Mouse (Mus musculus): ENCODE results near the gene 1110008L16Rik. TPM values are rescaled to one million over a fixed set of nuclear protein-coding genes. Genes with fewer than 3 reads are reported as not detected.
"Not testable (repeated sequence)": the region's sequence is repeated elsewhere in the genome, so short reads cannot be mapped to it uniquely, and the experiment has no call there.

Gene 1110008L16Rik
- polyA plus RNA-seq, 1 experiment from 2014 or later = 13.6 TPM

GRCm38 (mm10) chr12:55385931-55386330 is 86.6 kb downstream of the 1110008L16Rik start:
- ATAC-seq (ENCODE audit: low FRiP score, low read depth) = no peak
- no peaks in the 10 kb centered on the region for H3K9me3 ChIP-seq
- H3K4me1 ChIP-seq = peaks cover 9% of the 10 kb centered on the region
- H3K4me2 ChIP-seq (replicated peaks) = no peak overlapping the region
- WGBS = 14% methylated on average over 6 of the region's 6 CpGs
- H3K36me3 ChIP-seq = no peaks in the 10 kb centered on the region
- H3K27ac ChIP-seq (replicated peaks) = no peak overlapping the region
- no peak overlapping the region for H3K4me3 ChIP-seq
- no peak overlapping the region for H3K9ac ChIP-seq (replicated peaks)
- H3K27me3 ChIP-seq = peaks cover 7% of the 10 kb centered on the region

DNA sequence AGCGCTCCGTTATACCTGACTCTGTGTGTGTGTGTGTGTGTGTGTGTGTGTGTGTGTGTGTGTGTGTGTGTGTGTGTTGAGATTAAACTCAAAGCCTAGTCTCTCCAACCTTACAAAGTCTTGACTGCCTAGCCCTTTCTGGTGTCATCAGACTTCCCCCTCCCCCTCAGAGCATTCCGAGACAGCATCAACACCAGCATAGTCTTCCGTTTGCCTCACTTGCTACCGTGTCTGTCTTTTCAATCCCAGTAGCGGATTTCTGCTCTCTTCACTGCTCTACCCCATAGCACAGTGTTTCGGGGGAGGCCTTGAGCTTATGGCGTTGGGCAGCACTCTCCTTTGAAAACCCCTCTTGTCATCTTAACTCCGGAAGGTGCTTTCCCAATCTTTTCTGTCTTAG is 87.1 kb downstream of the 1110008L16Rik start:
- no peak for ATAC-seq (ENCODE audit: low FRiP score, low read depth)

GRCm38 (mm10) chr12:55387083-55387787 is 87.9 kb downstream of the 1110008L16Rik start:
- 81% methylated on average over 7 of the region's 7 CpGs for WGBS

More for the DNA sequence above, 87.1 kb downstream of the 1110008L16Rik start:
- Histone ChIP-seq H3K9ac (replicated peaks) (no peak overlapping the region), H3K36me3 (no peaks in the 10 kb centered on the region), H3K4me2 (replicated peaks) (no peak overlapping the region), H3K9me3 (no peaks in the 10 kb centered on the region), H3K27me3 (peaks cover 7% of the 10 kb centered on the region), H3K27ac (replicated peaks) (no peak overlapping the region), H3K4me1 (peaks cover 9% of the 10 kb centered on the region), H3K4me3 (no peak overlapping the region)
- WGBS = 53% methylated on average over 9 of the region's 9 CpGs

DNA sequence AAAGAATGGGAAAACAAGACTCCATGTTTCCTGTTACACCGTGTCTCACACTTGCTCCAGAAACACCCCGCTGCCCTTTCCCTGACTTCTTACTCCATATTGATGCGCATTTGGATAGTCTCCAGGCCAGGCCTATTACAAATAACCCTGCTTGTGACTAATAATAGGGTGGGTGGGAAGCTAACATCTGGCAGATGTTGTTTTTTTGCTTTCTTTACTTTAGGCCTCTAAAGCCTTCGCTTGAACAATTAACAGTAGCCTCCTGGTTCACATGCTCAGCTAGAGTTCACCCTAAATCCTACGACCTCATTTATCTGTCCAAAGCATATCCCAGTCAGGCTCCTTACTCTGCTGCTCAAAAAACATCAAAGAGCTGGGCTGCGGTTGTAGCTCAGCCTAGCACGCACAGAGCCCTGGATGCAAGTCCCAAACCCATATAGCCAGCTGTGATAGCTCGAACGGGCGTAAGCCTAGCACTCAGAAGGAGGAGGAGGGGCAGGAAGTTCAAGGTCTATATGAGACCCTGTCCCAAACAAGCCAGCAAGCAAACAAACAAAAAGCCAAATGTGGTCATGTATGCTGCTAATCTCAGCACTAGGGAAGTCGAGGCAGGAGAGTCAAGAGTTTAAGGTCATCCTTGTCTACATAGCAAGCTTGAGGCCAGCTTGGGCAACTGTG is 88.5 kb downstream of the 1110008L16Rik start:
- H3K9me3 ChIP-seq = no peaks in the 10 kb centered on the region
- 65% methylated on average over 11 of the region's 11 CpGs for WGBS
- peaks cover 7% of the 10 kb centered on the region for H3K27me3 ChIP-seq
- H3K4me3 ChIP-seq = no peak overlapping the region
- H3K27ac ChIP-seq (replicated peaks) = no peak overlapping the region
- H3K4me2 ChIP-seq (replicated peaks) = no peak overlapping the region
- ATAC-seq (ENCODE audit: low FRiP score, low read depth) = no peak
- H3K9ac ChIP-seq (replicated peaks) = 0 out of 2 replicates have a peak overlapping the region, but pooled peaks have one; percentile 4
- peaks cover 9% of the 10 kb centered on the region for H3K4me1 ChIP-seq
- no peaks in the 10 kb centered on the region for H3K36me3 ChIP-seq

More at GRCm38 (mm10) chr12:55387083-55387787, 87.9 kb downstream of the 1110008L16Rik start:
- no peak overlapping the region for H3K9ac ChIP-seq (replicated peaks)
- H3K27me3 ChIP-seq = peaks cover 7% of the 10 kb centered on the region
- H3K4me1 ChIP-seq = peaks cover 9% of the 10 kb centered on the region
- no peaks in the 10 kb centered on the region for H3K36me3 ChIP-seq
- H3K4me2 ChIP-seq (replicated peaks) = no peak overlapping the region
- no peaks in the 10 kb centered on the region for H3K9me3 ChIP-seq
- H3K4me3 ChIP-seq = no peak overlapping the region
- no peak overlapping the region for H3K27ac ChIP-seq (replicated peaks)
- no peak for ATAC-seq (ENCODE audit: low FRiP score, low read depth)

DNA sequence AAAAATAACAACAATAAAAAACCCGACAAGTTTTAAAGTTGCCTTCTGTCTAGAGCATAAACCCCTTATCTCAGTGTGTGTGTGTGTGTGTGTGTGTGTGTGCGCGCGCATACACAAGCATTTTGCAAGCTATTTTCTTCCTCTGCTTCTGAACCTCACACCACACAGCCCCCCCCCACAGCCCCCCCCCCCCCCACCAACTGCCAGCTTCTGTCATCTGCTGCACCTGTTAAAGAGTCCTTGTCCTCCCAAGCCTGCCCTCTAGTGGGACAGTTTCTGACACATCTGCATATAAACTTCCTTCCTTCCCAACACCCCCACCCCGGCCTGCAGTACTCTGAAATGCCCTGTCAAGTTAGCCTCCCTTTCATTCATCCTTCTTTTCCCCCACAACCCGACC is 89.1 kb downstream of the 1110008L16Rik start:
- Histone ChIP-seq H3K4me3 (no peak overlapping the region), H3K36me3 (no peaks in the 10 kb centered on the region), H3K27me3 (peaks cover 7% of the 10 kb centered on the region), H3K27ac (replicated peaks) (no peak overlapping the region), H3K4me2 (replicated peaks) (no peak overlapping the region), H3K4me1 (peaks cover 9% of the 10 kb centered on the region), H3K9ac (replicated peaks) (no peak overlapping the region), H3K9me3 (no peaks in the 10 kb centered on the region)
- ATAC-seq (ENCODE audit: low FRiP score, low read depth) = no peak
- WGBS = 70% methylated on average over 6 of the region's 6 CpGs

DNA sequence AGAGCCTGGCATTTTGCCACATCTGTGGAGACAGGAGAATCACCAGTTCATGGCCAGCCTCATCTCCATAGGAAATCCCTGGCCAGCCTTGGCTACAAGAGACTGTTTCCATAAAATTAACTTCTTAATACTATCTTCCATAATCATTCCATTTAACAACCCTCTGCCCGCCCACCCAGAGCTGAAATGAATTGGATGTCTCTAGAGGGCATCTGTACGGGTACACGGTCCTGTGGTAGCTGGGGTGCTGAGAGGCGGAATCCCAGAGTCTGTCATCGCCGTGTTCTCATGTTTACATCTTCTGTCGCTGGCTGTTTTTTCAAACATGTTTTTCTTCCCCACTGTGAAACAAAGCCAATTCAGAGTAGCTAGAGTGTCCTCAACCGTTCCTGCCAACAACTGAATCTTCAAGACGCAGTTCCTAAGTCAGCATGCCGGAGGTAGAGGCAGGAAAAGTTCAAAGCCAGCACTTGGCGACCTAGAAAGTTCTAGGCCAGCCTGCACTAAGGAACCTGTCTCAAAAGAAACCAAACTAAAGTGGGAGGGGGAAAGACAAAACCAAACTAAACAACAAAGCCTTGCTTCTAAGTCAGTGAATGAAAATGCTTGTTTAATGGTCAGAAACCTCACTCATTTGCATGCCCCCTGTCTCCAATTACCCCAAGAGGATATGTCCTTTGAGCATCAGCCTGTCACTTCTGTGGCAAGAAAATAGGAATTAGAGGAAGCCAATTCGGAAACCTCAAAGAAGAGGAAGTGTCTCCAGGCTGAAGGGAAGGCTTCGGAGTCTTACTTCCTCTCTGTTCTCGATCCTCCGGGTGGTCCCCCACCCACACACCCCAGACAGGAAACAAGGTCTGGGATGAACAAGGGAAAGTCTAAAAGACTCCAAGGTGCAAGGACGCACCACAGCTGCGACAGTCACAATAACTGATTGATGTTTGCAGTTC is 90.0 kb downstream of the 1110008L16Rik start:
- H3K4me3 ChIP-seq = no peak overlapping the region
- peaks cover 9% of the 10 kb centered on the region for H3K4me1 ChIP-seq
- no peak for ATAC-seq (ENCODE audit: low FRiP score, low read depth)
- no peak overlapping the region for H3K27ac ChIP-seq (replicated peaks)
- H3K36me3 ChIP-seq = no peaks in the 10 kb centered on the region
- WGBS = 87% methylated on average over 17 of the region's 17 CpGs
- no peak overlapping the region for H3K4me2 ChIP-seq (replicated peaks)
- H3K9me3 ChIP-seq = no peaks in the 10 kb centered on the region
- H3K9ac ChIP-seq (replicated peaks) = no peak overlapping the region
- peaks cover 7% of the 10 kb centered on the region for H3K27me3 ChIP-seq

DNA sequence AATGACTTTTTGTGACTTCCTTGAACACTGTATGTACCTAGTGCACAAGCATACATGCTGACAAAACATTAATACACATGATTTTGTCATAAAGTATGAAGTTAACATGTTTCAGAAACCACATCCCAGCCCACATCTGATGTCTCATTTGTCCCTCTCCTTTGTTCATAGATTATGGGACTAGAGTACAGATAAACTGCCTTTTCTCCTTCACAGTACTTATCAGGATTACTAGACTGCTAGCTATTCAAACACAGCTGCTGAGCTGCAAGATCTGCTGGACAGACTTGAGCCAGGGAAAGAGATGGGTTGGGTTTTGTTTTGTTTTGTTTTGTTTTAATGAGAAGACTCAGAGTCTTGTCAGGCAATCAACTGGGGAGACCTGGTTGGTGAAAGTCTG is 92.7 kb downstream of the 1110008L16Rik start:
- no peaks in the 10 kb centered on the region for H3K9me3 ChIP-seq
- no peaks in the 10 kb centered on the region for H3K36me3 ChIP-seq
- ATAC-seq (ENCODE audit: low FRiP score, low read depth) = no peak
- H3K4me2 ChIP-seq (replicated peaks) = no peak overlapping the region
- H3K27ac ChIP-seq (replicated peaks) = no peak overlapping the region
- H3K4me1 ChIP-seq = no peaks in the 10 kb centered on the region
- H3K9ac ChIP-seq (replicated peaks) = no peak overlapping the region
- no peaks in the 10 kb centered on the region for H3K27me3 ChIP-seq
- no peak overlapping the region for H3K4me3 ChIP-seq

- no peak overlapping the region for H3K4me3 ChIP-seq
- H3K4me1 ChIP-seq = peaks cover 3% of the 10 kb centered on the region
- H3K9me3 ChIP-seq = no peaks in the 10 kb centered on the region
- H3K36me3 ChIP-seq = no peaks in the 10 kb centered on the region
- no peaks in the 10 kb centered on the region for H3K27me3 ChIP-seq
- no peak overlapping the region for H3K4me2 ChIP-seq (replicated peaks)
- H3K9ac ChIP-seq (replicated peaks) = no peak overlapping the region
- 87% methylated on average over 11 of the region's 11 CpGs for WGBS
- ATAC-seq (ENCODE audit: low FRiP score, low read depth) = no peak
- H3K27ac ChIP-seq (replicated peaks) = no peak overlapping the region
Measured at GRCm38 (mm10) chr12:55392733-55393577, 93.6 kb downstream of the 1110008L16Rik start.

DNA sequence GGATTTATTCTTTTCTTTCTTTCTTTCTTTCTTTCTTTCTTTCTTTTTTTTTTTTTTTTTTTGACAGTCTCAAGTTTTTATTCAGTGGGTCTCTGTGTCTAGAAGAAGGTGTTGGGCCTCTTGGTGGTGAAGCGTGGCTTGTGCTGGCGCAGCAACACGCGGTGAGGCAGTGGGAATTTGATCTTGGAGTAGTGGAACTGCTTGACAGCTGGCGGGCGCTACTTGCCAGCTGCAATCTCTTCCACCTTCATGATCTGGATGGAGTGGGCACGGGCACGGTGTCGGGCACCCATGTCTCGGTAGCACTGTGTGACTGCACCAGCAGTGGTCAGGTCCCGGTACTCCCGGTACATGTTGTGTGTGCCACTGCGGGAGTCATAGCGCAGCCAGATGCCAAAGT is 96.2 kb downstream of the 1110008L16Rik start:
- not testable (repeated sequence) for H3K27ac ChIP-seq (replicated peaks); H3K27me3 ChIP-seq; H3K9ac ChIP-seq (replicated peaks); H3K9me3 ChIP-seq; H3K36me3 ChIP-seq; H3K4me3 ChIP-seq; H3K4me2 ChIP-seq (replicated peaks); ATAC-seq (ENCODE audit: low FRiP score, low read depth)
- WGBS = 90% methylated on average over 14 of the region's 14 CpGs
- H3K4me1 ChIP-seq = peaks cover 13% of the 10 kb centered on the region

DNA sequence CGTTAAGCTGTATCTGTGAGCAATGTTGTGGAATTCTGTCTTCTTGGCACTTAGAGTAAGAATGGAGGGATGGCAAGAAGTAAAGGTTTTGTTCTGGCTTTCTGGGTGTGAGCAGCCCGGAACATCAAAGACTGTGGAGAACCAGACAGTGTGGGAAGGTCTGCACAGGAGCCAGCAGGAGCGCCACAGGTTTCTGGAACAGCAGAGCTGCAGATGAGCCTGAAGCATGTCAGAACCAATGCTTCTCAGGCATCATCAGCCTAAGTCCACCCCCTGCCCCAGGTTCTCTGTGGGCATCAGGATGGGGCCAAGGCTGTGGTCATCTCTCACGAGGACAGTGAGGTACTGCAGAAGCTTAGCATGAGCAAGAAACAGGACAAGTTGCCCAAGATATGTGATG is 97.2 kb downstream of the 1110008L16Rik start:
- Histone ChIP-seq H3K36me3 (peaks cover 4% of the 10 kb centered on the region; the same call in 1 of the 2 replicates), H3K4me3 (no peak overlapping the region), H3K27me3 (no peaks in the 10 kb centered on the region), H3K4me2 (replicated peaks) (no peak overlapping the region), H3K27ac (replicated peaks) (no peak overlapping the region), H3K9ac (replicated peaks) (no peak overlapping the region), H3K4me1 (peaks cover 13% of the 10 kb centered on the region), H3K9me3 (no peaks in the 10 kb centered on the region)
- WGBS = 95% methylated on average over 4 of the region's 4 CpGs
- no peak for ATAC-seq (ENCODE audit: low FRiP score, low read depth)

GRCm38 (mm10) chr12:55397544-55398239 is 98.3 kb downstream of the 1110008L16Rik start:
- peak overlapping the region; percentile 96 for H3K4me2 ChIP-seq (replicated peaks)
- H3K4me3 ChIP-seq = peak overlapping the region; percentile 98
- H3K4me1 ChIP-seq = peaks cover 13% of the 10 kb centered on the region
- H3K27me3 ChIP-seq = no peaks in the 10 kb centered on the region
- 75% methylated on average over 9 of the region's 9 CpGs for WGBS
- no peaks in the 10 kb centered on the region for H3K9me3 ChIP-seq
- peaks cover 6% of the 10 kb centered on the region; the same call in 1 of the 2 replicates for H3K36me3 ChIP-seq
- peak overlapping the region; percentile 91 for H3K9ac ChIP-seq (replicated peaks)
- peak overlapping the region; percentile 91; the same call in 1 of the 2 replicates for H3K27ac ChIP-seq (replicated peaks)
- ATAC-seq (ENCODE audit: low FRiP score, low read depth) = no peak
